Mouse (Mus musculus): ENCODE measurements around the gene Kmt5c. TPM values are rescaled to one million over a fixed set of nuclear protein-coding genes. Genes with fewer than 3 reads are reported as not detected.

The Kmt5c gene
- total RNA-seq, 2 experiments from 2014 or later, result 25.0 to 30.4 TPM

GRCm38 (mm10) chr7:4742482-4742819 lies 2.5 kb downstream of the Kmt5c start:
- intact Hi-C loops (cut with DNase I), result no loop called here
- DNase-seq (ENCODE audit: low spot score in 2 of 2), result no peak

- intact Hi-C loops (cut with DNase I), result no loop called here
- no peak for DNase-seq (ENCODE audit: low spot score in 2 of 2)
Measured at GRCm38 (mm10) chr7:4743354-4743753, 3.4 kb downstream of the Kmt5c start.

GRCm38 (mm10) chr7:4744886-4745285 lies 5.0 kb downstream of the Kmt5c start:
- no peak for DNase-seq (ENCODE audit: low spot score in 2 of 2)
- intact Hi-C loops (cut with DNase I), result no loop called here

- DNase-seq (ENCODE audit: low spot score in 2 of 2), result no peak
- intact Hi-C loops (cut with DNase I), result no loop called here
Measured at GRCm38 (mm10) chr7:4746326-4746980, 6.5 kb downstream of the Kmt5c start.

GRCm38 (mm10) chr7:4747156-4747899 lies 7.4 kb downstream of the Kmt5c start:
- intact Hi-C loops (cut with DNase I), result no loop called here
- no peak for DNase-seq (ENCODE audit: low spot score in 2 of 2)

- DNase-seq (ENCODE audit: low spot score in 2 of 2), result no peak
- intact Hi-C loops (cut with DNase I), result no loop called here
Measured at GRCm38 (mm10) chr7:4748321-4748720, 8.4 kb downstream of the Kmt5c start.

- intact Hi-C loops (cut with DNase I), result no loop called here
- DNase-seq (ENCODE audit: low spot score in 2 of 2), result no peak
Measured at GRCm38 (mm10) chr7:4749169-4749568, 9.3 kb downstream of the Kmt5c start.

GRCm38 (mm10) chr7:4751971-4752820 lies 12.3 kb downstream of the Kmt5c start:
- DNase-seq (ENCODE audit: low spot score in 2 of 2), result no peak
- intact Hi-C loops (cut with DNase I), result no loop called here

GRCm38 (mm10) chr7:4752821-4753570 lies 13.1 kb downstream of the Kmt5c start, which contains the start of gene Cox6b2:
Gene Cox6b2, minus strand, starts transcription at chr7:4753094.
- peak; percentile 45 to 62 for DNase-seq (ENCODE audit: low spot score in 2 of 2)
- intact Hi-C loops (cut with DNase I), result no loop called here

GRCm38 (mm10) chr7:4759670-4760069 lies 19.8 kb downstream of the Kmt5c start:
- DNase-seq (ENCODE audit: low spot score in 2 of 2), result no peak
- intact Hi-C loops (cut with DNase I), result no loop called here

GRCm38 (mm10) chr7:4764946-4765710 lies 25.2 kb downstream of the Kmt5c start:
- intact Hi-C loops (cut with DNase I), result no loop called here
- DNase-seq (ENCODE audit: low spot score in 2 of 2), result no peak

- DNase-seq (ENCODE audit: low spot score in 2 of 2), result no peak
- intact Hi-C loops (cut with DNase I), result no loop called here
Measured at GRCm38 (mm10) chr7:4771202-4771601, 31.3 kb downstream of the Kmt5c start, which contains the start of gene Fam71e2. Gene Fam71e2, minus strand, starts transcription at chr7:4771302.

- no peak for DNase-seq (ENCODE audit: low spot score in 2 of 2)
- intact Hi-C loops (cut with DNase I), result no loop called here
Measured at GRCm38 (mm10) chr7:4776131-4776530, 36.2 kb downstream of the Kmt5c start.

- intact Hi-C loops (cut with DNase I), result no loop called here
Measured at GRCm38 (mm10) chr7:4776861-4777830, 37.2 kb downstream of the Kmt5c start.

GRCm38 (mm10) chr7:4777851-4778637 lies 38.1 kb downstream of the Kmt5c start:
- intact Hi-C loops (cut with DNase I), result no loop called here
- no peak for DNase-seq (ENCODE audit: low spot score in 2 of 2)

More at GRCm38 (mm10) chr7:4776861-4777830, 37.2 kb downstream of the Kmt5c start:
- DNase-seq (ENCODE audit: low spot score in 2 of 2), result no peak

- intact Hi-C loops (cut with DNase I), result no loop called here
- DNase-seq (ENCODE audit: low spot score in 2 of 2), result no peak
Measured at GRCm38 (mm10) chr7:4779921-4780320, 40.0 kb downstream of the Kmt5c start.

GRCm38 (mm10) chr7:4782130-4782529 lies 42.2 kb downstream of the Kmt5c start:
- intact Hi-C loops (cut with DNase I), result no loop called here
- no peak for DNase-seq (ENCODE audit: low spot score in 2 of 2)
